Mouse (Mus musculus) layer of hippocampus, adult 9-10 months (tissue): Measurements from ENCODE around the gene Gm12666.
"Not testable (repeated sequence)": the region's sequence is repeated elsewhere in the genome, so short reads cannot be mapped to it uniquely, and the experiment has no call there.

ENCODE experiments used
- DNase-seq: peaks from one replicate; pipeline ENCODE4 v3.0.0; 2022; ENCODE audit warnings: low spot score

Gm12666 gene

GRCm38 (mm10) chr4:92191649-92192048, at the start of gene Gm12666:
TSS of gene Gm12666 (minus strand) at chr4:92191749.
- DNase-seq: not testable (repeated sequence)

- no peak for DNase-seq
Observed at GRCm38 (mm10) chr4:92226326-92226725, 34.8 kb upstream of the Gm12666 start.

GRCm38 (mm10) chr4:92216286-92216685, 24.7 kb upstream of the Gm12666 start:
- no peak for DNase-seq

DNA sequence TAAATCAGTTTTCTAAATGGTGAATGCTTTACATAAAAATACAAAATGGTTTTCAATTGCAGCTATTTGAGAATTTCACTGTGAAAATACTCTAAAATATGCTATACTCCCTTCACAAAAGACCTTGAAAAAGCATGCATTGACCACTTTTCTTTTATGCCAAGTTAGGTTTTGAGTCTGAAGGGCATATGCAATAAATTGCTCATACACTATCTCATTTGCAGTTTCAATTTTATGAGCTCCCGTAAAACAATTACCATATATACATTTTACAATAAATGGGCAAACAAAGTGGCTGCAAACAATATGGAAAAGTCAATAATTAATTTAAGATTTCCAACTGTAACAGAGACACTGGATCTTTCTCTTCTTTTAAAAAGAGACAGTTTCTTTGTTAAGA, 38.9 kb downstream of the Gm12666 start:
- no peak for DNase-seq

DNA sequence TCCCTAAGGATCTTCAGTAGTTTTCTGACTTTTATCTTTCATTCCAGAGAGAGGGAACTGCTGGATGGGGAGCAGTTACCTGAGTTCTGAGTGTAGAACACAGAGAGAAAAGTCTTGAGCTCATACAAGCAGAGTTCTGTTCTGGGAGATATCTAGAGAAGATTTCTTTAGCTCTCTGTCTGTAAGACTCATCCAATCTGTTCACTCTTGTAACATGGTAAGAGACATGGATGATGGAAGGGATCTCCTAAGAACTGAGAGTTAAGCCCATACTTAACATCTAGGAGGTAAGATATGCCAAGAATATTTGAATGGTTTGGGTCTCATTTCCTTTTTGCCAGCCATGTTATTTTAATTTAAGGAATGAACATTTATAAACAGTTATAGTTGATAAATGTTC, 44.4 kb downstream of the Gm12666 start, which contains the start of gene Izumo3:
TSS of gene Izumo3 (minus strand) at position 101 of the 400 bp plus-strand sequence.
- no peak for DNase-seq
